Mouse (Mus musculus) spleen, adult 2 months (tissue): ENCODE measurements around the gene Ss18l1.

Experiments
- CTCF ChIP-seq: fragments of 200-500 bp; IDR thresholded peaks from 2 replicates; pipeline ENCODE4 v1.5.1; 2011; ENCODE audit warnings: mild to moderate bottlenecking, inconsistent platforms; ENCODE audit not compliant: insufficient read depth, insufficient read length, insufficient replicate concordance; ENCODE audit errors: extremely low read depth
- POLR2A ChIP-seq: fragments of 200-500 bp; IDR thresholded peaks from 2 replicates; pipeline ENCODE4 v1.6.1; 2011; ENCODE audit warnings: low read depth, low read length, inconsistent platforms

- TF ChIP-seq POLR2A (no peak), CTCF (no peak)
Observed at GRCm38 (mm10) chr2:180103978-180104658, 61.8 kb downstream of the Ss18l1 start, which contains the start of gene Hrh3.
